Mouse (Mus musculus): ENCODE data around the gene Wdr62. TPM values are rescaled to one million over a fixed set of nuclear protein-coding genes. Genes with fewer than 3 reads are reported as not detected.
A peak's percentile ranks its signal among the peaks of the same experiment; 100 is the strongest.

The Wdr62 gene
- polyA plus RNA-seq (2015; fragmentation: Nextera tagmentation; extraction: Ambion mirVana): 2.6 and 5.5 TPM in 2 replicates

DNA sequence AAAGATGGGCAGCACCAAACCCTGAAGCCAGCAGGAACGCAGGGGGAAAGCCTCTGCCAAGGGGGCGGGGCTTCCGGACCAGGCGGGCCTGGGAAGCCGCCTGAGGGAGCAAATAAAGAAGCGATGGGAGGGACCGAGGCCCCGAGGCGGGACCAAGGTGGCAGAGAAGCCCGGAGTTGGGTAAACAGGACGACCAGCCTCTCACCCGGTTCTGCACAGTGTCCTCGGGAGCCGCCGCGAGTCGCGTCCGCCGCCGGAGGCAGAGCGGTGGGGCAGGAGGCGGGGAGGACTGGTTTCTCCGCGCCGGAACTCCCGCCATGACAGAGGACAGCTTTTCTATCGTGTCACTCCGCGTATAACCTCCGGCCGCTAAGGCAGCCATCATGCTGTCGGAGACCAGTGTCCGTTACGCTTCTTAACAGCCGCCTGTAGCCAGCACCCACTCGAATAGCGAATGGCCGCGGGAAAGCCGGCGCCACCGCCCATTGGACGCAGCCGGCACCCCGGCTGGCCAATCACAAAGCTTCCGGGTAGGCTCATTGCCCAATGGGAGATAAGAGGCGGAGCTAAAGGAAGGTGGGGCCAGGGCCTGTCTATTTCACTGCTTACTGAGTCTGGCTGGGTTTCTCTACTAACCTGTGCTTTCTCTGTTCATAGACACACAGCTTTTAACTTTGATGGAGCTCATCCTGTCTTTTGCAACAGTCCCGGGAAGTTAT, at the start of gene Wdr62, which contains the start of gene Thap8:
Wdr62 (minus strand) TSS at position 469 of the 719 bp plus-strand sequence.
Thap8 (plus strand) TSS at position 144 of the 719 bp plus-strand sequence.
- peak; percentile 96 for ATAC-seq (ENCODE audit: low FRiP score)
- under 1% methylated on average over 48 of the region's 49 CpGs for WGBS
- Histone ChIP-seq H3K4me3 (replicated peaks) (peak within 1 kb of the TSS; percentile 75), H3K9me3 (replicated peaks) (no peaks in the 10 kb centered on the region), H3K36me3 (no peaks in the 10 kb centered on the region), H3K9ac (replicated peaks) (peak within 1 kb of the TSS; percentile 68), H3K27me3 (replicated peaks) (no peaks in the 10 kb centered on the region), H3K4me2 (peak within 1 kb of the TSS; percentile 98), H3K27ac (replicated peaks) (peak within 1 kb of the TSS; percentile 97), H3K4me1 (peaks cover 16% of the 10 kb centered on the region)

- 31% methylated on average over 10 of the region's 10 CpGs for WGBS
- Histone ChIP-seq H3K27me3 (replicated peaks) (peaks cover 10% of the 10 kb centered on the region; the same call in 1 of the 2 replicates), H3K4me1 (peaks cover 23% of the 10 kb centered on the region), H3K4me2 (no peak overlapping the region), H3K36me3 (no peaks in the 10 kb centered on the region), H3K9me3 (replicated peaks) (no peaks in the 10 kb centered on the region), H3K4me3 (replicated peaks) (no peak overlapping the region), H3K9ac (replicated peaks) (no peak overlapping the region), H3K27ac (replicated peaks) (no peak overlapping the region)
- no peak for ATAC-seq (ENCODE audit: low FRiP score)
Measured at GRCm38 (mm10) chr7:30328379-30328778, 48.2 kb upstream of the Wdr62 start.

- H3K27ac ChIP-seq (replicated peaks): no peak overlapping the region
- H3K27me3 ChIP-seq (replicated peaks): peaks cover 10% of the 10 kb centered on the region; the same call in 1 of the 2 replicates
- ATAC-seq (ENCODE audit: low FRiP score): no peak
- WGBS: 42% methylated on average over 15 of the region's 15 CpGs
- H3K4me1 ChIP-seq: peaks cover 18% of the 10 kb centered on the region
- no peaks in the 10 kb centered on the region for H3K36me3 ChIP-seq
- H3K9ac ChIP-seq (replicated peaks): no peak overlapping the region
- no peaks in the 10 kb centered on the region for H3K9me3 ChIP-seq (replicated peaks)
- H3K4me2 ChIP-seq: no peak overlapping the region
- no peak overlapping the region for H3K4me3 ChIP-seq (replicated peaks)
Measured at GRCm38 (mm10) chr7:30327140-30327539, 46.9 kb upstream of the Wdr62 start.

GRCm38 (mm10) chr7:30326427-30326826, 46.2 kb upstream of the Wdr62 start:
- Histone ChIP-seq H3K4me1 (peaks cover 13% of the 10 kb centered on the region), H3K4me3 (replicated peaks) (no peak overlapping the region), H3K27ac (replicated peaks) (no peak overlapping the region), H3K27me3 (replicated peaks) (peaks cover 10% of the 10 kb centered on the region; the same call in 1 of the 2 replicates), H3K4me2 (no peak overlapping the region), H3K9me3 (replicated peaks) (no peaks in the 10 kb centered on the region), H3K9ac (replicated peaks) (no peak overlapping the region), H3K36me3 (no peaks in the 10 kb centered on the region)
- no peak for ATAC-seq (ENCODE audit: low FRiP score)

DNA sequence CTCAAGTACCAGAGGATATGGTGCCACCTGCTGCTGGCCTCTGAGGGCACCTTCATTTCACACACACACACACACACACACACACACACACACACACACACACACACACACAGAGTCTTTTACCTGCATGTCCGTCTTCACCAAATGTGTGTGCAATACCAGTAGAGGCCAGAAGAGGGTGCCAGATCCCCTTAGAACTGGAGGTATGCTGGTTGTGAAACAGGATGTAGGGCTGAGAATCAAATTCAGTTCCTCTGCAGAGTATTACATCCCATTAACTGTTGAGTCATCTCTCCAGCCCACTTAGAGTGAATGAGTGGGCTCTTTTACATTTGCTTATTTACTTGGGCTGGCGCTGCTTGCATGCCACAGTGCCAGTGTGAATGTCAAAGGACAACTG, 45.1 kb upstream of the Wdr62 start:
- H3K27me3 ChIP-seq (replicated peaks): peaks cover 10% of the 10 kb centered on the region; the same call in 1 of the 2 replicates
- WGBS: 55% methylated on average over 2 of the region's 2 CpGs
- no peaks in the 10 kb centered on the region for H3K36me3 ChIP-seq
- ATAC-seq (ENCODE audit: low FRiP score): no peak
- H3K4me2 ChIP-seq: no peak overlapping the region
- no peak overlapping the region for H3K9ac ChIP-seq (replicated peaks)
- H3K4me3 ChIP-seq (replicated peaks): no peak overlapping the region
- H3K4me1 ChIP-seq: peaks cover 18% of the 10 kb centered on the region
- H3K9me3 ChIP-seq (replicated peaks): no peaks in the 10 kb centered on the region
- no peak overlapping the region for H3K27ac ChIP-seq (replicated peaks)

- H3K27me3 ChIP-seq (replicated peaks): peaks cover 10% of the 10 kb centered on the region; the same call in 1 of the 2 replicates
- no peaks in the 10 kb centered on the region for H3K36me3 ChIP-seq
- H3K9me3 ChIP-seq (replicated peaks): no peaks in the 10 kb centered on the region
- H3K4me3 ChIP-seq (replicated peaks): no peak overlapping the region
- H3K4me1 ChIP-seq: peaks cover 18% of the 10 kb centered on the region
- ATAC-seq (ENCODE audit: low FRiP score): no peak
- WGBS: 88% methylated on average over 5 of the region's 5 CpGs
- no peak overlapping the region for H3K27ac ChIP-seq (replicated peaks)
- no peak overlapping the region for H3K9ac ChIP-seq (replicated peaks)
- no peak overlapping the region for H3K4me2 ChIP-seq
Measured at GRCm38 (mm10) chr7:30324300-30324944, 44.2 kb upstream of the Wdr62 start.

- H3K9ac ChIP-seq (replicated peaks): peak within 1 kb of the TSS; percentile 21; the same call in 1 of the 2 replicates
- H3K9me3 ChIP-seq (replicated peaks): no peaks in the 10 kb centered on the region
- 78% methylated on average over 3 of the region's 3 CpGs for WGBS
- ATAC-seq (ENCODE audit: low FRiP score): no peak
- H3K27me3 ChIP-seq (replicated peaks): peaks cover 7% of the 10 kb centered on the region; the same call in 1 of the 2 replicates
- peaks cover 18% of the 10 kb centered on the region for H3K4me1 ChIP-seq
- peak within 1 kb of the TSS; percentile 71; the same call in 1 of the 2 replicates for H3K27ac ChIP-seq (replicated peaks)
- H3K4me3 ChIP-seq (replicated peaks): peak within 1 kb of the TSS; percentile 91
- no peaks in the 10 kb centered on the region for H3K36me3 ChIP-seq
- peak within 1 kb of the TSS; percentile 79 for H3K4me2 ChIP-seq
Measured at GRCm38 (mm10) chr7:30323795-30324194, 43.6 kb upstream of the Wdr62 start, which contains the start of gene Sdhaf1. Gene Sdhaf1, minus strand, starts transcription at chr7:30323895.

DNA sequence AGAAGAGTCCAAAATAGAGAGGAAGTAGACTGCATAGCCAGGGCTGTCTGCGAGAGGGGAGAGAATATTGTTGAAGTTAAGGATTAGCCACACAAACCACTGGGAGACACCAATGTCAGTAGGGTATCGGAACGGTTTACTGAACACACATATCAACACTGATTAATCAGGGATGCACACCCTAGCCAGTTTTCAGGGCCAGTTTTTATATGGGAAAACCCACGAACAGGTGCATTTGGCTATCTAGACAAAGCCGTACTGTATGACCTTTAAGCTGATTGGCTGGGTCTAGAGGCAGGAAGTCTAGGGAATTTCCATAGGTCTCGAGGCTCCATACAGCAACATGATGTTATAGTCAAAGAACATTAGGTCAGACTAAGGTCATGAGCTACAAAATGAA, 42.6 kb upstream of the Wdr62 start:
- H3K9ac ChIP-seq (replicated peaks): peak overlapping the region; percentile 21; the same call in 1 of the 2 replicates
- H3K4me3 ChIP-seq (replicated peaks): peak overlapping the region; percentile 91
- WGBS: 37% methylated on average over 6 of the region's 6 CpGs
- H3K27me3 ChIP-seq (replicated peaks): peaks cover 7% of the 10 kb centered on the region; the same call in 1 of the 2 replicates
- H3K27ac ChIP-seq (replicated peaks): peak overlapping the region; percentile 71; the same call in 1 of the 2 replicates
- H3K4me1 ChIP-seq: peaks cover 18% of the 10 kb centered on the region
- H3K9me3 ChIP-seq (replicated peaks): no peaks in the 10 kb centered on the region
- no peak for ATAC-seq (ENCODE audit: low FRiP score)
- H3K4me2 ChIP-seq: peak overlapping the region; percentile 79
- H3K36me3 ChIP-seq: no peaks in the 10 kb centered on the region

DNA sequence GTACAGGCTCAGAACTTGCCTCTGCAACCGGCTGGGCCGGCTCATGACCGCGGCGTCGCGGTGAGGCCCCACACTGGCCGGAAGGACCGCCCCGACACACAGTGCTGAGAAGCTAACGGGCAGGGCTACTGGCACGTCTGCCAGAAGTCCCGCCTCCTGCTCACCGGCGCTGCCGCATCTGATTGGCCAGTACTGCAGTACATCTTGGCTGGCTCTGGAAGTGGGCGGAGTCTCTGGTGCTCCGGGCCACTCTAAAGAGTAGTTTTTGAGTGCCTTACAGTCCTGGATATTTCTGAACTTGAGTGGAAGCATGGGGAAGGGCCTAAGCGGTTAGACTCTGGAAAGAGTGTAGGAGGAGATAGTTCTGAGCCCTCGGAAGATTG, 42.1 kb upstream of the Wdr62 start:
- H3K4me3 ChIP-seq (replicated peaks): peak overlapping the region; percentile 91
- under 1% methylated on average over 20 of the region's 20 CpGs for WGBS
- peak overlapping the region; percentile 80 for H3K9ac ChIP-seq (replicated peaks)
- H3K9me3 ChIP-seq (replicated peaks): no peaks in the 10 kb centered on the region
- peak overlapping the region; percentile 79 for H3K4me2 ChIP-seq
- H3K27ac ChIP-seq (replicated peaks): peak overlapping the region; percentile 90
- H3K36me3 ChIP-seq: peaks cover 3% of the 10 kb centered on the region; the same call in 1 of the 2 replicates
- H3K27me3 ChIP-seq (replicated peaks): peaks cover 7% of the 10 kb centered on the region; the same call in 1 of the 2 replicates
- peaks cover 18% of the 10 kb centered on the region for H3K4me1 ChIP-seq
- peak; percentile 99 for ATAC-seq (ENCODE audit: low FRiP score)

DNA sequence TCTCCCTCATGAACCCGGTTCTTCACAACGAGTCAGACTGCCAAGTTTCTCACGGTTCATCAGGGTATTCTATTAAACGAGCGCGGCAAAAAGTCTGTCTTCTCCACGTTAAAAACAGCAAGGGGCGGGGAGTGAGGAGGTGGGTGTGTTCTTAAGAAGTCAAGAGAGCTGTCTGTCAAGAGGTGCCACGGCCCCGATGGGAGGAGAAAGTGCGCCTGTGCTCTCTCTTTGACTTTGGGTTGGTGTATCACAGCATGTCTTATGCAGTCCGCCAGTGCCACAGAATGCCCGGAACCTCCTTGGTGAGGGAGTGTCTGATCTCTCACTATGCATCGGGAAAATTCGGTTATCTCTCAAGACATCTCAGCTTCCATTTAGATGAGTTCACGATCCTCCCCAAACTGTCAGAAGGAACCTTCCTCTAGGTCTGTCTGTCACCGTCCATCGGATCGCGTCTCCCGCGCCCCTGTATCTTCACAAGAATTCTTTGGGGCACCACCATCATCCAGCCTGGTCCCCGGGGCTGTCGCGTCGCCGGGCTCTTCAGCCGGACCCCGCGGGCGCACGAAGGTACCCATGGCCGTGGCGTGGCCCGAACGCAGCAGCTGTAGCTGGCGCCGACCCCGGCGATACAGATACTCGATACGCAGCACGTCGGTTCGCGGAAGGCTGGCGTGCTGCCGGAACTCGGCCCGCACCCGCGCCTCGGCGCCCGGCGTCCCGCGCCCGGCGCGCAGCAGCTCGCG, 41.5 kb upstream of the Wdr62 start, which contains the start of gene E130208F15Rik:
E130208F15Rik (plus strand) TSS at position 202 of the 746 bp plus-strand sequence.
- peak within 1 kb of the TSS; percentile 79 for H3K4me2 ChIP-seq
- peak within 1 kb of the TSS; percentile 80 for H3K9ac ChIP-seq (replicated peaks)
- H3K27me3 ChIP-seq (replicated peaks): peaks cover 7% of the 10 kb centered on the region; the same call in 1 of the 2 replicates
- peaks cover 18% of the 10 kb centered on the region for H3K4me1 ChIP-seq
- no peaks in the 10 kb centered on the region for H3K9me3 ChIP-seq (replicated peaks)
- H3K27ac ChIP-seq (replicated peaks): peak within 1 kb of the TSS; percentile 90
- peak within 1 kb of the TSS; percentile 91 for H3K4me3 ChIP-seq (replicated peaks)
- peaks cover 4% of the 10 kb centered on the region; the same call in 1 of the 2 replicates for H3K36me3 ChIP-seq
- under 1% methylated on average over 59 of the region's 63 CpGs for WGBS
- ATAC-seq (ENCODE audit: low FRiP score): peak; percentile 70

- peak overlapping the region; percentile 91 for H3K4me3 ChIP-seq (replicated peaks)
- WGBS: 84% methylated on average over 2 of the region's 2 CpGs
Measured at GRCm38 (mm10) chr7:30320946-30321345, 40.7 kb upstream of the Wdr62 start.

More at GRCm38 (mm10) chr7:30320946-30321345, 40.7 kb upstream of the Wdr62 start:
- no peaks in the 10 kb centered on the region for H3K9me3 ChIP-seq (replicated peaks)
- peaks cover 4% of the 10 kb centered on the region; the same call in 1 of the 2 replicates for H3K36me3 ChIP-seq
- peaks cover 7% of the 10 kb centered on the region; the same call in 1 of the 2 replicates for H3K27me3 ChIP-seq (replicated peaks)
- H3K4me2 ChIP-seq: peak overlapping the region; percentile 79
- ATAC-seq (ENCODE audit: low FRiP score): no peak
- H3K4me1 ChIP-seq: peaks cover 18% of the 10 kb centered on the region
- no peak overlapping the region for H3K27ac ChIP-seq (replicated peaks)
- H3K9ac ChIP-seq (replicated peaks): peak overlapping the region; percentile 80
